Mouse (Mus musculus) midbrain, embryonic 14.5 days (tissue): ENCODE data around the gene Tspan1. TPM values are rescaled to one million over a fixed set of nuclear protein-coding genes. Genes with fewer than 3 reads are reported as not detected.

Experiments used
- ATAC-seq: fragments of 200-750 bp; cut with Nextera tagmentation; 2 replicates; pipeline ENCODE4 v1.8.0; 2017; ENCODE audit warnings: moderate number of reproducible peaks, moderate library complexity; ENCODE audit not compliant: low FRiP score, low TSS enrichment
- DNase-seq: peaks from one replicate; pipeline ENCODE4 v3.0.0-alpha.2; 2015
- H3K27ac ChIP-seq: fragments of 300-500 bp; sonication (generic); replicated peaks from 2 replicates; pipeline ENCODE4 v1.5.1; 2014; ENCODE audit warnings: mild to moderate bottlenecking, low read depth, low read length, moderate library complexity
- H3K27me3 ChIP-seq: fragments of 300-500 bp; sonication (generic); 2 replicates; pipeline ENCODE4 v1.6.1; 2014; ENCODE audit warnings: low read length, control low read depth, mixed read lengths; ENCODE audit not compliant: control insufficient read depth, insufficient read depth
- H3K36me3 ChIP-seq: fragments of 300-500 bp; sonication (generic); 2 replicates; pipeline ENCODE4 v1.6.1; 2014; ENCODE audit warnings: low read length, control low read depth; ENCODE audit not compliant: control insufficient read depth, insufficient read depth
- H3K4me1 ChIP-seq: fragments of 300-500 bp; sonication (generic); 2 replicates; pipeline ENCODE4 v1.6.1; 2014; ENCODE audit warnings: mild to moderate bottlenecking, antibody characterized with exemption, low read length, control low read depth; ENCODE audit not compliant: control insufficient read depth, insufficient read depth
- H3K4me2 ChIP-seq: fragments of 300-500 bp; sonication (generic); 2 replicates; pipeline ENCODE4 v1.6.1; 2014; ENCODE audit warnings: mild to moderate bottlenecking, low read length, moderate library complexity
- H3K4me3 ChIP-seq: fragments of 300-500 bp; sonication (generic); replicated peaks from 2 replicates; pipeline ENCODE4 v1.5.1; 2014; ENCODE audit warnings: low read depth, low read length
- H3K9ac ChIP-seq: fragments of 300-500 bp; sonication (generic); replicated peaks from 2 replicates; pipeline ENCODE4 v1.6.1; 2014; ENCODE audit warnings: mild to moderate bottlenecking, low read length, moderate library complexity
- H3K9me3 ChIP-seq: fragments of 300-500 bp; sonication (generic); 2 replicates; pipeline ENCODE4 v1.6.1; 2016; ENCODE audit warnings: low read length, control low read depth, mixed read lengths; ENCODE audit not compliant: control insufficient read depth
- WGBS: fragments of 180-500 bp; shearing (Covaris S2); extraction: QIAGEN DNeasy Blood & Tissue Kit; methylation state at CpG from one replicate; pipeline ENCODE4 v1.1.7; 2014; 5-methylcytosine and 5-hydroxymethylcytosine counted together
- polyA plus RNA-seq: library from polyadenylated mRNA; unstranded; fragments of >200 nt; fragmentation: Nextera tagmentation; extraction: Ambion mirVana; gene quantifications from 2 replicates; pipeline ENCODE4 v1.2.1, GENCODE M21; 2014

The Tspan1 gene
- polyA plus RNA-seq, 1 experiment from 2014 or later = 0.18 TPM

GRCm38 (mm10) chr4:116143891-116144717, 23.3 kb downstream of the Tspan1 start:
- Histone ChIP-seq H3K9ac (peak overlapping the region; percentile 50), H3K4me3 (peak overlapping the region; percentile 53), H3K9me3 (no peaks in the 10 kb centered on the region), H3K27ac (no peak overlapping the region), H3K36me3 (no peaks in the 10 kb centered on the region), H3K27me3 (0 out of 2 replicates have a peak, but pooled peaks cover 4% of the 10 kb centered on the region), H3K4me2 (peak overlapping the region; percentile 87), H3K4me1 (peaks cover 16% of the 10 kb centered on the region; the same call in 1 of the 2 replicates)
- 1% methylated on average over 42 of the region's 47 CpGs for WGBS
- DNase-seq = peak; percentile 76
- ATAC-seq = peak; percentile 58; the same call in 1 of the 2 replicates

GRCm38 (mm10) chr4:116143317-116143811, 24.0 kb downstream of the Tspan1 start:
- Histone ChIP-seq H3K27ac (no peak overlapping the region), H3K4me2 (peak overlapping the region; percentile 87), H3K9ac (no peak overlapping the region; the same call in 1 of the 2 replicates), H3K9me3 (no peaks in the 10 kb centered on the region), H3K27me3 (0 out of 2 replicates have a peak, but pooled peaks cover 4% of the 10 kb centered on the region), H3K36me3 (no peaks in the 10 kb centered on the region), H3K4me1 (peaks cover 16% of the 10 kb centered on the region; the same call in 1 of the 2 replicates), H3K4me3 (no peak overlapping the region)
- ATAC-seq = no peak
- DNase-seq = no peak
- WGBS = 14% methylated on average over 7 of the region's 7 CpGs

GRCm38 (mm10) chr4:116142269-116142668, 25.1 kb downstream of the Tspan1 start:
- no peaks in the 10 kb centered on the region for H3K9me3 ChIP-seq
- no peak overlapping the region for H3K4me3 ChIP-seq
- 79% methylated on average over 7 of the region's 7 CpGs for WGBS
- H3K9ac ChIP-seq = no peak overlapping the region
- H3K27me3 ChIP-seq = 0 out of 2 replicates have a peak, but pooled peaks cover 4% of the 10 kb centered on the region
- peaks cover 16% of the 10 kb centered on the region; the same call in 1 of the 2 replicates for H3K4me1 ChIP-seq
- no peak overlapping the region for H3K27ac ChIP-seq
- DNase-seq = no peak
- H3K4me2 ChIP-seq = no peak overlapping the region
- H3K36me3 ChIP-seq = no peaks in the 10 kb centered on the region
- ATAC-seq = no peak

- DNase-seq (no peak), ATAC-seq (no peak)
- WGBS = 76% methylated on average over 1 of the region's 1 CpGs
- H3K9me3 ChIP-seq = no peaks in the 10 kb centered on the region
- H3K4me1 ChIP-seq = peaks cover 16% of the 10 kb centered on the region; the same call in 1 of the 2 replicates
- H3K27me3 ChIP-seq = 0 out of 2 replicates have a peak, but pooled peaks cover 4% of the 10 kb centered on the region
- H3K27ac ChIP-seq = no peak overlapping the region
- no peak overlapping the region for H3K4me2 ChIP-seq
- no peaks in the 10 kb centered on the region for H3K36me3 ChIP-seq
- no peak overlapping the region for H3K4me3 ChIP-seq
- no peak overlapping the region for H3K9ac ChIP-seq
Measured at GRCm38 (mm10) chr4:116141736-116142135, 25.7 kb downstream of the Tspan1 start.

- H3K4me3 ChIP-seq = no peak overlapping the region
- H3K9me3 ChIP-seq = no peaks in the 10 kb centered on the region
- 78% methylated on average over 7 of the region's 7 CpGs for WGBS
- H3K4me1 ChIP-seq = peaks cover 16% of the 10 kb centered on the region; the same call in 1 of the 2 replicates
- no peak overlapping the region for H3K4me2 ChIP-seq
- 0 out of 2 replicates have a peak, but pooled peaks cover 4% of the 10 kb centered on the region for H3K27me3 ChIP-seq
- no peak overlapping the region for H3K27ac ChIP-seq
- DNase-seq = no peak
- no peak overlapping the region for H3K9ac ChIP-seq
- ATAC-seq = no peak
- no peaks in the 10 kb centered on the region for H3K36me3 ChIP-seq
Measured at GRCm38 (mm10) chr4:116140801-116141574, 26.4 kb downstream of the Tspan1 start.

- WGBS = 52% methylated on average over 13 of the region's 13 CpGs
- no peak overlapping the region for H3K4me3 ChIP-seq
Measured at GRCm38 (mm10) chr4:116137421-116137996, 29.9 kb downstream of the Tspan1 start.

GRCm38 (mm10) chr4:116134990-116135389, 32.4 kb downstream of the Tspan1 start:
- Histone ChIP-seq H3K36me3 (no peaks in the 10 kb centered on the region), H3K4me3 (no peak overlapping the region), H3K27ac (no peak overlapping the region), H3K9ac (no peak overlapping the region), H3K4me1 (no peaks in the 10 kb centered on the region), H3K4me2 (no peak overlapping the region), H3K27me3 (no peaks in the 10 kb centered on the region), H3K9me3 (no peaks in the 10 kb centered on the region)
- DNase-seq (peak; percentile 84), ATAC-seq (no peak)
- WGBS = 39% methylated on average over 2 of the region's 2 CpGs

More at GRCm38 (mm10) chr4:116137421-116137996, 29.9 kb downstream of the Tspan1 start:
- no peak overlapping the region for H3K4me2 ChIP-seq
- no peaks in the 10 kb centered on the region for H3K36me3 ChIP-seq
- H3K27ac ChIP-seq = no peak overlapping the region
- H3K9me3 ChIP-seq = no peaks in the 10 kb centered on the region
- no peak for DNase-seq
- no peak for ATAC-seq
- no peaks in the 10 kb centered on the region for H3K27me3 ChIP-seq
- H3K4me1 ChIP-seq = no peaks in the 10 kb centered on the region
- H3K9ac ChIP-seq = no peak overlapping the region

- H3K27me3 ChIP-seq = no peaks in the 10 kb centered on the region
- no peak overlapping the region for H3K9ac ChIP-seq
- no peak overlapping the region for H3K4me2 ChIP-seq
- H3K27ac ChIP-seq = no peak overlapping the region
- H3K9me3 ChIP-seq = no peaks in the 10 kb centered on the region
- DNase-seq (no peak), ATAC-seq (no peak)
- H3K36me3 ChIP-seq = no peaks in the 10 kb centered on the region
- no peaks in the 10 kb centered on the region for H3K4me1 ChIP-seq
- no peak overlapping the region for H3K4me3 ChIP-seq
- 87% methylated on average over 4 of the region's 4 CpGs for WGBS
Measured at GRCm38 (mm10) chr4:116133126-116133525, 34.3 kb downstream of the Tspan1 start.
